Mouse (Mus musculus) lung, adult 2 months (tissue): ENCODE results near the gene Clec1a.

Source experiments
- CTCF ChIP-seq: fragments of 200-500 bp; IDR thresholded peaks from 2 replicates; pipeline ENCODE4 v1.5.1; 2011; ENCODE audit warnings: mild to moderate bottlenecking, low read length, control low read depth; ENCODE audit not compliant: insufficient read depth
- POLR2A ChIP-seq: fragments of 200-500 bp; IDR thresholded peaks from 2 replicates; pipeline ENCODE4 v1.6.1; 2011; ENCODE audit warnings: low read depth, mild to moderate bottlenecking, control low read depth, low read length, borderline replicate concordance; ENCODE audit errors: extremely low read depth

GRCm38 (mm10) chr6:129427281-129427680 is 24.5 kb downstream of the Clec1a start:
- TF ChIP-seq CTCF, result no peak
- no peak for TF ChIP-seq POLR2A
